Mouse (Mus musculus) G1E (cell line): ENCODE measurements around the gene Zbtb8a.

Experiments used
- CTCF ChIP-seq: IDR thresholded peaks from 2 replicates; pipeline ENCODE4 v1.5.1; 2012; ENCODE audit warnings: low read depth, low read length, inconsistent platforms, mixed read lengths
- TAL1 ChIP-seq: conservative IDR thresholded peaks from 2 replicates; pipeline ENCODE4 v1.6.1; 2012; ENCODE audit warnings: low read depth, low read length, inconsistent platforms, mixed read lengths

DNA sequence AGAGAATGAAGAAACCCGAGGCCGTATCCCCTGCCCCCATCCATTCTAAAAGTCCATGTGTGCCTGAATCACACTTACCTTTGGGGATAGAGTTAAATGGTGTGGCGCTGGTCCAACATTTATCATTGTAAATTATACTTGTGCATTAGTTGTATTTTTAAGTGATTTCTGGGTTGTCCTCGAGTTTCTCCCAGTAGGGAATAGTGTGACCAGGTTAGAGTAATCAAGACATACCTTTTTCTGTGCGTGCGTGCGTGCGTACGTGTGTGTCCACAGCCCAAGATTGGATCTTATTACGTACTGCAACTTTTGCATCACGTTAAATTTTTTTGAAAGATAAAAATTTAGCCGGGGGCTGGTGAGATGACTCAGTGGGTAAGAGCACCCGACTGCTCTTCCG is 41.6 kb downstream of the Zbtb8a start:
- TF ChIP-seq CTCF (no peak), TAL1 (no peak)
